Mouse (Mus musculus) left cerebral cortex, adult 2 months (tissue): Measurements from ENCODE around the gene Gabrp. TPM values are rescaled to one million over a fixed set of nuclear protein-coding genes. Genes with fewer than 3 reads are reported as not detected.

Source experiments
- DNase-seq, 2 experiments: peaks; one replicate each; pipeline ENCODE4 v3.0.0; 2021 to 2022; ENCODE audit warnings: low spot score in 2 of 2, mixed read lengths in 1 of 2; ENCODE audit errors: extremely low spot score in 1 of 2
- H3K27ac ChIP-seq: fragments of 200-600 bp; 2 replicates; pipeline ENCODE4 v1.8.1; 2022
- H3K4me3 ChIP-seq: fragments of 200-600 bp; 2 replicates; pipeline ENCODE4 v1.8.1; 2022
- CTCF ChIP-seq: fragments of 200-600 bp; IDR thresholded peaks from 2 replicates; pipeline ENCODE4 v1.8.1; 2022; ENCODE audit warnings: antibody characterized with exemption, mild to moderate bottlenecking, moderate library complexity
- intact Hi-C: fragments of 180-260 bp; cut with DNase I; formaldehyde crosslinking; loops from one replicate; pipeline ENCODE4 v1.15.1; 2025
- total RNA-seq, 2 experiments: library from RNA; stranded (reverse); gene quantifications; 2 replicates each; pipeline ENCODE4 v1.2.3; 2021

Gabrp gene
- total RNA-seq, 2 experiments from 2014 or later = not detected

DNA sequence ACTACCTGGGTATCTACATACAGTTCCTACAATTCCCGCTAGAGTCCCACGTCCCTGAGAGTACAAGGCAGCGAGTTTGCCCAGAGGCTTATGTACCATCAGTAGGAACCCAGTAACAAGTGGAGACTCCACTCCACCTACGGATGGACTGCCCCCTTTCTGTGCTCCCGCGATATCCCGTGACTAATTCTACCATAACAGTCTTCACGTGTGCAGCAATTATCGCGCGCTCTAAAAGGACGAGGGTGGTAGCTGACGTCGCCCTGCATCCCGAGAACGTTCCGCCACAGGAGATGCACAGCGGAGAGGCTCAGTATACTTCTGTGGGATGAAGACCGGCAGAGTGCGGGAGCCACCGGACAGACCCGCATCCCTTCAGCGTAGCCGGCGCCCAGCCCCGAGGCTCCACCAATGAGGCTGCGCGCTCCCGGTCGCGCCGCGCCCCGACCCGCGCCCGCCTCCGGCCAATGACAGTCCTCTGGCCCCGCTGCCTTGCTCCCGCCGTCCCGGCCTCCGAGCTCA, 65.8 kb downstream of the Gabrp start:
- TF ChIP-seq CTCF = peak; percentile 54
- Histone ChIP-seq H3K27ac (peak overlapping the region; percentile 73), H3K4me3 (peak overlapping the region; percentile 94)
- intact Hi-C loops = no loop called here
- peak; percentile 48 to 57 for DNase-seq

DNA sequence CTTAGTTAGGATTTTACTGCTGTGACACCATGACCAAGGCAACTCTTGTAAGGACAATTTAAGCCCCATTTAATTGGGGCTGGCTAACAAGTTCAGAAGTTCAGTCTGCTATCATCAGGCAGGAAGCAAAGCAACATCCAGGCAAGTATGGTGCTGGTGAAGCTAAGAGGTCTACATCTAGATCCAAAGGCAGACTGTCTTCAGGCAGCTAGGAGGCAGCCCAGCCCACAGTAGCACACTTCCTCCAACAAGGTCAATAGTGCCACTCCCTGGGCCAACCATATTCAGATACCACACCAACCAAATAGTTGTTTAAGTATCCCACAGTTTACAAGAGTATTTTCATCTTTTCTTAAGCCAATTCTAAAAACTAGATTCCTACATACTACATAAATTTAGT, 69.4 kb downstream of the Gabrp start:
- intact Hi-C loops = no loop called here
- H3K4me3 ChIP-seq = no peak overlapping the region
- no peak for DNase-seq
- H3K27ac ChIP-seq = no peak overlapping the region
- no peak for TF ChIP-seq CTCF

Other genes with a start within 250 kb of the Gabrp start
- gene Ranbp17, start 65.2 kb downstream of the Gabrp start, total RNA-seq = 1 to 10 TPM; 7.4 to 7.6 TPM
- not detected for gene D130052B06Rik, start 20.3 kb upstream of the Gabrp start, total RNA-seq